Mouse (Mus musculus): Measurements from ENCODE around the gene Gabrr3. TPM values are rescaled to one million over a fixed set of nuclear protein-coding genes. Genes with fewer than 3 reads are reported as not detected.

Gene Gabrr3
- total RNA-seq, 2 experiments from 2014 or later: 0.15 TPM; not detected in 1

DNA sequence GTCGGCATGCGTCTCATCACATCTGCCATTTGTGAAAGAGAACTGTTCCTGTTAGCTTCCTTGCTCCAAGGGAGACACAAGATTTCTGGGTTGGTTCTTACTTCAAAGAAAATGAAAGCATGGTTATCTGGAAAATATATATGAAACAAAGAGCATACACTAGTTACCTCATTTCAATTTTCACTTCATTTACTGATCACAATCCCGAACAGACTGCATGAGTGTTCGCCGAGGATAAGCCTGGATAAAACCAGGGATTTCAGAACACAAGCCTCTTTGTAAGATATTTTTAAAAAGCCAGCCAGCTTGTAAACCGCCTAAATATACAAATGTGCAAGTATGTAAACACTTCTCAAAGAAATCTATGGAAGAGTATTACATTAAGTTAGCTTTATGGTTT lies 56.8 kb downstream of the Gabrr3 start:
- DNase-seq (ENCODE audit: low spot score in 2 of 2): no peak

DNA sequence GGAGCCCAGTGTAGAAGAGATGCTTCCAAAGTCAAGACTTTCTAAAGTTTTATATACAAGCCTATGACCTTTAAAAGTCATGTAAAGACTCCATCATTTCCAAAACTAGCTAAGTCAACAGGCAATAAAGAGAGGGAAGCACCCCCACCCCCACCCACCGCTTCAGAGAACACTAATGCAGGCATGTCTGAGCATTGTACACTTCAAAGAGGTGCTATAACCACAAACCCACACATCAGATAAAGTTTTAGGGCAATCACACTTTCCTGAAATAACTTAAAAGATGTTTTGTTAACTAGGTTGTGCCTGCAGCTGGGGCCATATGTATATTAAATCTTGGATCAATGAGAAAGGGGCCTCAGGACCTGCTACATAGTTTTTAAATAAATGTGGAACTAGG lies 62.7 kb downstream of the Gabrr3 start:
- DNase-seq (ENCODE audit: low spot score in 2 of 2): no peak

DNA sequence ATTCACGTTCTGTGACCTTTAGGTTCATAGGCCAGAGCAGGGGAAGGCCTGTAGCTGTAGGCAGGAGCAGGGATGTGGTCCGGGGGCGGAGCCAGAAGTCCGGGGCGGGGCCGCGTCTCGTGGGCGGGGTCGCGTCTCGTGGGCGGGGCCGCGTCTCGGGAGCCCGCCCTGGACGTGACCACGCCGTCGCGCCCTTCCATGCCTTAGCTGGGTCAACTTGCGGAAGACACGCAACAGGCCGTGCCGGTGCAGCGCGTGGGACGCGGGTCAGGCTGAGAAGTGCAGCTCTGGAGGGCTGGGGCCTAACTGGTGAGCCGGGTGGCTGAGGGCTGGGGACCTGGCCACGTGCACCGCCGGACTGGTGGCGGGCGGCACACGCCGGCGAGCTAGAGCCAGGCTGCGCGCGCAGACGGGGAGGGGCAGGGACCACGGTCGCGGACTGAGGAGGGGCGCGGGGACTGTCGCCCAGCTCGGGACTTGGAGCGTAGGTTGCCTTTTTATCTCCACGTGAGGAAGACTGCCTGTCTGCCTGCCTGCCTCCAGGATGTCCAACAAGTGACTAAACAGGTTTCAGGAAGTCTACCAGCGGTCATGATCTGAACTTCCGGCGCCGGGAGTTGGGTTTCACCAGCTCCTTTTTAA lies 64.6 kb downstream of the Gabrr3 start, which contains the start of gene Riox2:
Riox2 (plus strand) TSS at position 139 of the 642 bp plus-strand sequence.
- DNase-seq (ENCODE audit: low spot score in 2 of 2): peak; percentile 66 to 75

DNA sequence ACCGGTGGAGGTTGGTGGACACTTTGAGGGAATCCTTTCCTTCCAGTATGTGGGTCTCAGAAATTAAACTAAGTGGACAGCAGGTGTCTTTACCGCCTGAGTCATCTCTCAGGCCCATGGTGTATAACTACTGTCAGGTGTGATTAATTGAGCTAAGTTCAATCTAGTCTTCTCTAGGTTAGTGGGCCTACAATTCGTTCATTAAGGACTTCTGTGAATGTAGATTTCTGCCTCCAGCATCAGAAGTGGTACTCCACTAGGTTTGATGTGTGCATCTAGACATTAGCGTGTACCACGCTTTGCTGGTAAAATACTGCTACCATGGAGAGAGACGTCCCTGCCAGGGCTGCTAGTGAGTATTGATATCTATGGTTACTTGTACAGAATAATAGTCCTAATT lies 65.4 kb downstream of the Gabrr3 start:
- no peak for DNase-seq (ENCODE audit: low spot score in 2 of 2)

DNA sequence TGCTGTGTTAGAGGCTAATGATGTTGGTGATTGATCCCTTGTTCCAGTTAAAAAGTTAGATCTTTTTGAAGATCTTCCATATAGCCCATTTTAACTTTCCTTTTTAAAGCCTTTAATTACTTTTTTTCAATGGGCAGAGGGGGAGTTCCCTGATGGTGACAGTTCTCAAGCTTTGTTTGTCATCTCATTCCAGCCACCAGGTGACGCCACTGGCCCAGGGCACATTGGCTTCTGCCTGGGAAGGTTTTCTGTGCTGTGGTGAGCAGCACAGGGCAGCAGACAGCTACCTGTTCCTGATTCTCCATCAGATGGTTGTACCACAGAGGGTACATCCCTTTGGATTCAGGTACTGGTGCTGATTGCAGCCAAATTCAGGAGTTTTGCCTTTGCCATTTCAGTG lies 67.7 kb downstream of the Gabrr3 start:
- peak; percentile 19 to 59 for DNase-seq (ENCODE audit: low spot score in 2 of 2)

DNA sequence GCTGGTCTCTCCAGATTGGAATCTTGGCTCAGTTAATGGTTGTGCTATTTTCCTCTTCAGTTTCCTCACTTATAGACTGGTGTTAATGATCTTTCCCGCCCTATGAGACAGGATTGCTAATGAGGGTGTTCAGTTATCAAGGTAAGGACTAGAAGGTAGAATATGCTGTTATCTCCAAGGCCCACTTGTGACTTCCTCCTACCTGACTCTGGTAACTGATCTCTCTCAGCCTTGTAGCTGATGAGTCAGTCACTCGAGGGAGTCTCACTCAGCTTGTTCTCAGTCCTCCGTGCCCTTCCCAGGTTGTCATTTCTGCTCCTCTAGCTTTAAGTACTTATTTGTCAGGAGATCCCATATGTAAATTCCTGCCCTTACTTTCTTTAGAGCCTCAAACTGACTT lies 70.8 kb downstream of the Gabrr3 start:
- DNase-seq (ENCODE audit: low spot score in 2 of 2): no peak

DNA sequence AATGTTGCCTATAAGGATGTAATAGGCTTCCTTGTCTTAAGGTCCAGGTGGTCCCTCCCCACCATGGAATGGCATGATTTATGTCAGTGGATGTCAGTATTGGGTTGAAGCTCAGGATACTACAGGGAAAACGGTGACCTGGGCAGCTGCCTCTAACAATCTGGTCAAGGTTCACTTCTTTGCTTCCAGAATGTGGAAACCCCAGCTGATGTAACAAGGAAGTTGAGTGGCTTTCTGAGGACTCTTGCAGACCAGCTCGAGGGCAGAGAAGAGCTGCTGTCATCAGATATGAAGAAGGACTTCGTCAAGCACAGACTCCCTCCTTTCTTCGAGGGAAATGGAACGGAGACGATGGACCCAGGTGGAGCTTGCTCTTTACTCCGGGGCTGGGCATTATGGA lies 80.1 kb downstream of the Gabrr3 start:
- no peak for DNase-seq (ENCODE audit: low spot score in 2 of 2)

DNA sequence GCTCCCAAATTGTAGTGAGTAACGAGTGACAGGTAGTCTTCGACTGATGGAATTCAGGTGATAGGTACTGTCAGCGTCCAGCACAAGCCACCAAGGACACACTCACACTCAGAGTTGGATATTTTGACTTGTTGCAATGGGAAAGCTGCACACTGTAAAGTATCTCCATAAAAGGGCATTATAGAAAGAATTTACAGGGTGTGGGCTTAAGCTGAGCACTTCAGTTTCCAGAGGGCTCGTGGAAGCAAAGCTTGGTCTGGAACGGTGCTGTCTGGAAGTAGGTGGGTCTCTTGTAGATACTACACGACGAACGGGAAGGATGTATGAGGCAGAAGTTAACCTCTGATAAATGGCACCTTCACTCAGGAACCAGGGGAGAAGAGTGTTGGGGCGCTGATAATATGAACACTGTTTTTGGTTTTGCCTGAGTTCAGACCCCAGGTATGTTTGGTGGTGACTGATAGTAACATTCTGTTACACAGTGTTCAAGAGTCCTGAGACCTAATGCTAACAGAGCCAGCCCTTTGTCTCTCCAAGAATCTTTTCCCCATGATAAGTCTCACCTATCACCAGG lies 80.9 kb downstream of the Gabrr3 start:
- no peak for DNase-seq (ENCODE audit: low spot score in 2 of 2)

DNA sequence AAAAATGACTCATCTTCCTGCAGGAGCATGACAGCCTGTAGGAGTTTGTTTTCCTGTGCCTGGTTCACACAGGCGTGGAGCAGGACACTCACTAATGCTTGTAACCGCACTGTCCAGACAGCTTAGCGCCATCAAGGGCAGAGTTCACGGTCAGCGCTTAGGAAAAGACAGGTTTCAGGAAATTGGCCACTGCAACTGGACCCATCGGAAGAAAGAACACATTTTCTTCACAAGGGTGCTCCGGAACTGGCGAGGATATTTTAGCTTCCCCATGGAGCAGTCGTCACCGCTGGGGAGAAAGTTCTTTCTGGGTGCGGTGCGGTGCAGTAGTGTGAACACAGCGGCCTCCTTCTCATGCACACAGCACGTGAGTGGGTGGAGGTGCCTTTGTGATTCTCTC lies 86.1 kb downstream of the Gabrr3 start:
- no peak for DNase-seq (ENCODE audit: low spot score in 2 of 2)

DNA sequence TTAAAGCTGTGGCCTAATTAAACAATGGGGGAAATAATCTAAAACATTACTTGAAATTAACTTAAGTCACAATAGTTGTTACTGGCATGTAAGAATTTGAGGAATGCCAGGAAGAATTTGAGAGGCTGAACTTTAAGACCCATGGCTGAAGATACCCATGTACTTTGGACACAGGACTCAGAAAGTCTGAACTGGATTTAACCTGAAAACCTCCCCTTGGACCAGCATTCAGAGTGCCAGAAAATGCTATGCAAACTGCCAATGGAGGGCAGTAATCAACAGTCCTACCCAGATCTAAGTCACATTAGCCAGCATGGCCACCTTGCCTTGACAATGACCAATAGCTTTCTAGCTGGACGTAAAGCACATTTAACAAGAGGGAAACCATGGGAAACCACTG lies 90.8 kb downstream of the Gabrr3 start:
- no peak for DNase-seq (ENCODE audit: low spot score in 2 of 2)

DNA sequence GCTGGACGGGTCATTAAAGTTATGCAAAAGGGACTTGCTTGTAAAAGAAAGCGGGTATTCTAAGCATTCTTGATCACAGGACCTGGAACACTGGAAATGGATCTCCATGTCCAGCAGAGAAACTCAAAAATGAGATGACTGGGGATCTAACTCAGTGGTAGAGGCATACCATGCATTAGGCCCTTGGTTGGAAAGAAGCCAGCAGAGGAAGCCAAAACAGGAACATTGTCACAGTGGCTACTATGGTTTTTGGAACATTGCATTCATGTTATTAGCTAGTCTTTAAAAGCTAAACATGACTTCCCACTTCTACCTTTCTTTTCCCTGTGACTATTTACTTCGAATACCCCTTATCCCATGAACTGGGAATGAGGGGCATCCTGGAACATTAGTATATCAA lies 92.0 kb downstream of the Gabrr3 start:
- no peak for DNase-seq (ENCODE audit: low spot score in 2 of 2)

DNA sequence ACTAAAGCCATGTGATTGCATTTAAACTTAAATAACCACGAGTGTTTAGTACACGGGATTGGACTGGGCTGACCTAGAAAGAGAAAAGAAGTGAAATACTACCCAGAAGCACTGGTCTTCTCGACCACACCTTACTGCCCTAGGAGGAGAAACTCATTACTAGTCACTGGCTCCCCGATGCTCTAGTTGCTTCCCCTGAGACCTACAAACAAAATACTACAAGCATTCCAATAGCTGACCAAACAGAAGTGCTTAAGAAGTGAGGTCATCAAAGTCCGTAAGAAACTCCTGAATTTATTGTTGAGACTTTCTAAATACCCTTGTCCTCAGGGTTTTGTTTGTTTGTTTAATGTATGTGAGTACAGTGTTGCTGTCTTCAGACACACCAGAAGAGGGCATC lies 102.7 kb downstream of the Gabrr3 start:
- no peak for DNase-seq (ENCODE audit: low spot score in 2 of 2)

Other genes starting within 250 kb of the Gabrr3 start
- not detected for gene Olfr196, start 236.9 kb upstream of the Gabrr3 start, total RNA-seq (2021)
- gene Olfr198, start 203.8 kb upstream of the Gabrr3 start, total RNA-seq (2021): not detected
- gene Olfr199, start 187.6 kb upstream of the Gabrr3 start, total RNA-seq (2021): not detected
- gene Olfr201, start 134.7 kb upstream of the Gabrr3 start, total RNA-seq (2021): not detected
- gene Olfr202, start 120.5 kb upstream of the Gabrr3 start, total RNA-seq (2021): not detected
- not detected for gene Olfr203, start 108.5 kb upstream of the Gabrr3 start, total RNA-seq (2021)
- gene Olfr204, start 89.1 kb upstream of the Gabrr3 start, total RNA-seq (2021): not detected
- not detected for gene Olfr205, start 76.2 kb upstream of the Gabrr3 start, total RNA-seq (2021)
- gene Olfr206, start 58.1 kb upstream of the Gabrr3 start, total RNA-seq (2021): not detected
- not detected for gene Olfr209, start 43.3 kb upstream of the Gabrr3 start, total RNA-seq (2021)
- 10 to 100 TPM; 14.2 to 14.3 TPM for gene Riox2, start 64.4 kb downstream of the Gabrr3 start, total RNA-seq (2021)
- 1 to 10 TPM; 4.5 TPM for gene Crybg3, start 193.6 kb downstream of the Gabrr3 start, total RNA-seq (2021)
- gene Arl6, start 232.1 kb downstream of the Gabrr3 start, total RNA-seq (2021): 10 to 100 TPM; 29.9 to 32.1 TPM

Measured in layer of hippocampus, adult 18-20 months (tissue).